Mouse (Mus musculus) hindbrain, embryonic 14.5 days (tissue): ENCODE results near the gene Gcsh. TPM values are rescaled to one million over a fixed set of nuclear protein-coding genes. Genes with fewer than 3 reads are reported as not detected.
A peak's percentile ranks its signal among the peaks of the same experiment; 100 is the strongest.

Source experiments
- ATAC-seq: fragments of 200-750 bp; cut with Nextera tagmentation; 2 replicates; pipeline ENCODE4 v1.8.0; 2017; ENCODE audit warnings: moderate number of reproducible peaks, mild to moderate bottlenecking, moderate TSS enrichment, moderate library complexity; ENCODE audit not compliant: low FRiP score
- DNase-seq: peaks from one replicate; pipeline ENCODE4 v3.0.0-alpha.2; 2015; ENCODE audit warnings: low spot score
- H3K27ac ChIP-seq: fragments of 300-500 bp; sonication (generic); 2 replicates; pipeline ENCODE4 v1.5.1; 2014; ENCODE audit warnings: mild to moderate bottlenecking, moderate library complexity
- H3K27me3 ChIP-seq: fragments of 300-500 bp; sonication (generic); 2 replicates; pipeline ENCODE4 v1.6.1; 2014; ENCODE audit warnings: mild to moderate bottlenecking, low read length, mixed read lengths; ENCODE audit not compliant: control insufficient read depth, insufficient read depth
- H3K36me3 ChIP-seq: fragments of 300-500 bp; sonication (generic); replicated peaks from 2 replicates; pipeline ENCODE4 v1.6.1; 2014; ENCODE audit not compliant: control insufficient read depth, insufficient read depth
- H3K4me1 ChIP-seq: fragments of 300-500 bp; sonication (generic); replicated peaks from 2 replicates; pipeline ENCODE4 v1.6.1; 2014; ENCODE audit warnings: antibody characterized with exemption, low read length, mixed read lengths; ENCODE audit not compliant: control insufficient read depth, insufficient read depth
- H3K4me2 ChIP-seq: fragments of 300-500 bp; sonication (generic); replicated peaks from 2 replicates; pipeline ENCODE4 v1.6.1; 2014; ENCODE audit warnings: mild to moderate bottlenecking, moderate library complexity
- H3K4me3 ChIP-seq: fragments of 300-500 bp; sonication (generic); replicated peaks from 2 replicates; pipeline ENCODE4 v1.5.1; 2014; ENCODE audit warnings: mild to moderate bottlenecking, low read length
- H3K9ac ChIP-seq: fragments of 300-500 bp; sonication (generic); 2 replicates; pipeline ENCODE4 v1.6.1; 2014
- H3K9me3 ChIP-seq: fragments of 300-500 bp; sonication (generic); 2 replicates; pipeline ENCODE4 v1.6.1; 2016; ENCODE audit warnings: low read length; ENCODE audit not compliant: control insufficient read depth
- WGBS: fragments of 180-500 bp; shearing (Covaris S2); extraction: QIAGEN DNeasy Blood & Tissue Kit; methylation state at CpG from one replicate; pipeline ENCODE4 v1.1.7; 2014; 5-methylcytosine and 5-hydroxymethylcytosine counted together
- polyA plus RNA-seq: library from polyadenylated mRNA; unstranded; fragments of >200 nt; fragmentation: Nextera tagmentation; extraction: Ambion mirVana; gene quantifications from 2 replicates; pipeline ENCODE4 v1.2.1, GENCODE M21; 2014

Gcsh gene
- polyA plus RNA-seq, 1 experiment from 2014 or later = 108 TPM

DNA sequence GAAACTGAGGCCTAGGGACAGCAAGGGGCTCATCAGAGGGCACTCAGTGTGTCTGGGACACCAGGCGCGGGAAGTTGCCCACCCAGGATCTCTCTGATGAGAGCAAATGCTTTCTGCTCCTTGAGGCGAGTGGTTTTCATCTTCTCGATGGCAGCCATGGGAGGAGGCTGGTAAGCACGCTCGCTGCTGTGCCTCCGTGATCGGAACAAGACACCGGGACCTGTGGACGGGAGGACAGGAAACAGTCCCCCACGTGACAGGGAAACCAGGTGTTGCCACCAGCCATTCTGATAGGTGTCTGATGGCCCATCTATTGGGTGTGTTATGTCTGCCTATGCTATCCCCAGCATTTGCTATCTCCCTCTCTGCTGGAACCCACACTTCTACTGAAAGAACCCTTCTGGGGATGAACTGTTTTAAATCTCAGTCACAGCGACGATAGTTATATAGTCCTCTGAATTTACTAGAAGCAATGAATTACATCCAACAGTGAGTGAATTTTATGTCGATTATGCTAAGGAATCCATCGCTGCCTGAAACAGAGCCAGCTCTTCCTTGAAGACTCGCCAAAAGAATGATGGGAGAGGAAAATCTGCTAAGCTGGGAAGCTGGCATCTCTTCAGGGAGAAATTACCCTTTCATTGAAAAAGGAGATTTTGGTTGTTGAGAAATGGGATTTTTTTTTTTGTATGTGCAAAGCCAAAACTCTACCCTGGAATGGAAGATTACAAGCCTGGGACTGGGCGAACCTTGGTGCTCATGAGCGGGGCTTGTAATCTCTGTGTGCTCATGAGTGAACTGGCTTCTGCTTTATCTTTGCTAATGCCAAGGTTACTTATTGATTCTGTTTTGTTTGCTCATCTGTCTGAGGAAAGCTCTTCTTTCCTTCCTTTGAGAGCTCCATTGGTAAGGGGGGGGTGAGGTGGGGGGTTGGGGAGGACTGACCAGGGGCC lies 26.3 kb upstream of the Gcsh start:
- Histone ChIP-seq H3K36me3 (no peaks in the 10 kb centered on the region), H3K27me3 (no peaks in the 10 kb centered on the region), H3K4me1 (no peaks in the 10 kb centered on the region), H3K4me3 (no peak overlapping the region), H3K4me2 (no peak overlapping the region), H3K9ac (no peak overlapping the region), H3K9me3 (no peaks in the 10 kb centered on the region), H3K27ac (no peak overlapping the region)
- ATAC-seq = no peak
- no peak for DNase-seq
- WGBS = 87% methylated on average over 18 of the region's 18 CpGs

DNA sequence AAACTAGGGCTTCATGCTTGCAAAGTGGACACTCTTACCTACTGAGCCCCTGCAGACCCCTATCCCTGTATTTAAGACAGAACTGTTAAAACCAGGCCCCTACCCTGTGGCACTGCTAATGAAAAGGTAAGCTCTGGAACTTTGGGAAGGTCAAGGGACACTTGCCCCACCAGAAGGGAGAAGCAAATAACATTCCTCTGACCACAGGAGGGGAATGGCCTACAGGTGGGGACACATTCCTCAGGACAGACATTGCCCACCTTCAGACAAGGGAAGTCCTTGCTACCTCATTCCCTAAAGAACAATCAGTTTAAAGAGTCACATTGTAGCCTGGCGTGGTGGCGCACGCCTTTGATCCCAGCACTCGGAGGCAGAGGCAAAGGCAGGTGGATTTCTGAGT lies 24.6 kb upstream of the Gcsh start:
- no peak for ATAC-seq
- no peaks in the 10 kb centered on the region for H3K9me3 ChIP-seq

DNA sequence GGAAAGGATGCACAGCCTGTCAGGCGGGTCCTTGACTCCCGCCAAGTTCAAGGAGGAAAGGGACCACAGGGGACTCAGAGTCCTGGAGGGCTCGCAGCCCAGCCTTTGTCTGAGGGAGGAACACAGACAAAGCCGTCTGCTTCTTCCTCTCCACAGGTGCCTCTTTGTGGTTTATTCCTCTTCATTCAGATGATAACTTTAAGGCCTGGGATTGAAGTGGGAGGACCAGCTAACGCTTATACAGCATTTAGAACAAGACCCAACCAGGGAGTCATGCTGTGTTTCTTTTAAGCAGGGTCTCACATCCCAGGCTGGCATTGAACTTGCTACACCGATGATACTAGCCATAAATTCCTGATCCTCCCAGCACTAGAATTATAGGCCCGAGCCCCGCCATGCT lies 23.7 kb upstream of the Gcsh start:
- H3K4me3 ChIP-seq = no peak overlapping the region
- H3K27ac ChIP-seq = no peak overlapping the region
- H3K4me1 ChIP-seq = no peaks in the 10 kb centered on the region
- no peak overlapping the region for H3K9ac ChIP-seq
- no peaks in the 10 kb centered on the region for H3K27me3 ChIP-seq
- H3K9me3 ChIP-seq = no peaks in the 10 kb centered on the region
- no peaks in the 10 kb centered on the region for H3K36me3 ChIP-seq
- H3K4me2 ChIP-seq = no peak overlapping the region
- 29% methylated on average over 8 of the region's 8 CpGs for WGBS
- ATAC-seq (no peak), DNase-seq (no peak)

More for the DNA sequence above, 24.6 kb upstream of the Gcsh start:
- DNase-seq = no peak
- no peak overlapping the region for H3K4me2 ChIP-seq
- no peaks in the 10 kb centered on the region for H3K36me3 ChIP-seq
- H3K27me3 ChIP-seq = no peaks in the 10 kb centered on the region
- no peak overlapping the region for H3K4me3 ChIP-seq
- H3K4me1 ChIP-seq = no peaks in the 10 kb centered on the region
- no peak overlapping the region for H3K27ac ChIP-seq
- H3K9ac ChIP-seq = no peak overlapping the region
- WGBS = 90% methylated on average over 4 of the region's 4 CpGs

DNA sequence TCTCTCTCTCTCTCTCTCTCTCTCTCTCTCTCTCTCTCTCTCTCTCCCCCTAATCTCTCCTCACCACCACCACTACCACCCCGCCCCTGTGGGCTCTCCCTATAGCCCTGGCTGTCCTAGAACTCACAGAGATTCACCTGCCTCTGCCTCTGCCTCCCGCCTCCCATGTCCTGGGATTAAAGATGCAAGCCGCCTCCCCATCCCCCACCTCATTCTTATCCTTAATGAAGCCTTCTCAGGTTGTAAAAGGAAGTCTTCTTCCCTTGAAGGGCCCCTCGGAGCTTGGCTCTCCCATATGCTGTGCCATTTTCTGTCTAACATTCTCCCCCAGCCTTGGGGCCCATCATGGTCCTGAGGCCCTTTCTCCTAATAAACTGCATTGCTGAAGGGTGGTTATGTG lies 22.3 kb upstream of the Gcsh start:
- Histone ChIP-seq H3K4me1 (no peaks in the 10 kb centered on the region), H3K36me3 (no peaks in the 10 kb centered on the region), H3K27me3 (no peaks in the 10 kb centered on the region), H3K9me3 (no peaks in the 10 kb centered on the region), H3K9ac (no peak overlapping the region), H3K4me2 (no peak overlapping the region), H3K27ac (no peak overlapping the region), H3K4me3 (no peak overlapping the region)
- WGBS = 68% methylated on average over 4 of the region's 4 CpGs
- DNase-seq (no peak), ATAC-seq (no peak)

DNA sequence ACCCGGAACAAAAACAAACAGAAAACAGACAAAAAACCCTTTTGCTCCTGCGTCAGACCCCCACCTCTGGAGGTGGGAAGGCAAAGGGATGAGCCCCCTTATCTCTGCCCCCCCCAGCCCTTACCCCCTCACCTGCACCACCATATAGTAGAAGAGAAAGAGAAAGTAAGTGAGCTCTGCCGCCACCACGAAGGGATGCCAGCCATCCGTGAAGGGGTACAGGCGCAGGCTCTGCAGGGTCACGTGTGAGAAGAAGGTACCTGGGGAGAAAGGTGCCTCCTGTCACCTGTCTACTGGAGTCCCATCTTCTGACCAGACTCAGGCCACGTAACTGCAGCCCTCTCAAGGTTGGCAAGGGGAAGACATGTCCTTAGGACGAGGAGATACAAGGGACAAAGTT lies 18.0 kb upstream of the Gcsh start:
- ATAC-seq (no peak), DNase-seq (no peak)
- Histone ChIP-seq H3K9ac (no peak overlapping the region), H3K36me3 (no peaks in the 10 kb centered on the region), H3K4me3 (no peak overlapping the region), H3K4me2 (no peak overlapping the region), H3K27ac (no peak overlapping the region), H3K9me3 (no peaks in the 10 kb centered on the region), H3K27me3 (no peaks in the 10 kb centered on the region), H3K4me1 (no peaks in the 10 kb centered on the region)
- WGBS = 89% methylated on average over 9 of the region's 9 CpGs

DNA sequence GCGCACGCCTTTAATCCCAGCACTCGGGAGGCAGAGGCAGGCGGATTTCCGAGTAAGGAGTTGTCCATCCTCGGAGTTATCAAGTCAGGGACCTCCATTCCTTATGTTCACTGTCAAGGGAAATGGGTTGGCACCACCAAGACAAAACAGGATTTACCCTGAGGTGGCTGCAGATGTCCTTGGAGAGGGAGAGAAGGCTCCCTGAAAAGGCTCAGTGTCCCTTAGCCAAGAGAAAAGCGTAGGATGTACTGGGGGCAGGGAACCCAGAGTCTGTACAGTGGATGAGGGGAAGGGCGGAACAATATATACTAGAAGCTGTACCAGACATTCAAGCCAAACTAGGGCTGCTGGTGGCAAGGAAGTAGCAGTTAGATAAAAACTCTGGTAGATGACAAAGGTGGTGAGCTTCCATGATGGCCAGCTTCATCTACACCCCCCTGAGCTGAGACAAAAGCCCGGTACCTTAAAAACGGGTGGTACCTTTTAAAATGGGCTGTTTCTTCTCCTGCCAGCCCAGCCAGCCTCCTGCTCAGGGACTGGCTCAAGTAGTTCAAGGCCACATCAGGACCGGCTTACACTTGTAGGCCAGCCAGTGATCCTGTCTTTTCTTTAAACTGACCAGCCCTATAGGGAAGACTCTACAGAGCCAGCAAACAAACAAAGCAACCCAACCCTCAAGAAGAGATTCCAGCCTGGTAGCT lies 829 bp upstream of the Gcsh start:
- H3K9ac ChIP-seq = 0 out of 2 replicates have a peak overlapping the region, but pooled peaks have one; percentile 28
- peaks cover 12% of the 10 kb centered on the region; the same call in 1 of the 2 replicates for H3K4me1 ChIP-seq
- peak overlapping the region; percentile 62 for H3K4me3 ChIP-seq
- H3K9me3 ChIP-seq = no peaks in the 10 kb centered on the region
- ATAC-seq (no peak), DNase-seq (no peak)
- peak overlapping the region; percentile 89 for H3K4me2 ChIP-seq
- H3K36me3 ChIP-seq = no peaks in the 10 kb centered on the region
- no peak overlapping the region for H3K27ac ChIP-seq
- WGBS = 69% methylated on average over 11 of the region's 11 CpGs
- no peaks in the 10 kb centered on the region for H3K27me3 ChIP-seq

DNA sequence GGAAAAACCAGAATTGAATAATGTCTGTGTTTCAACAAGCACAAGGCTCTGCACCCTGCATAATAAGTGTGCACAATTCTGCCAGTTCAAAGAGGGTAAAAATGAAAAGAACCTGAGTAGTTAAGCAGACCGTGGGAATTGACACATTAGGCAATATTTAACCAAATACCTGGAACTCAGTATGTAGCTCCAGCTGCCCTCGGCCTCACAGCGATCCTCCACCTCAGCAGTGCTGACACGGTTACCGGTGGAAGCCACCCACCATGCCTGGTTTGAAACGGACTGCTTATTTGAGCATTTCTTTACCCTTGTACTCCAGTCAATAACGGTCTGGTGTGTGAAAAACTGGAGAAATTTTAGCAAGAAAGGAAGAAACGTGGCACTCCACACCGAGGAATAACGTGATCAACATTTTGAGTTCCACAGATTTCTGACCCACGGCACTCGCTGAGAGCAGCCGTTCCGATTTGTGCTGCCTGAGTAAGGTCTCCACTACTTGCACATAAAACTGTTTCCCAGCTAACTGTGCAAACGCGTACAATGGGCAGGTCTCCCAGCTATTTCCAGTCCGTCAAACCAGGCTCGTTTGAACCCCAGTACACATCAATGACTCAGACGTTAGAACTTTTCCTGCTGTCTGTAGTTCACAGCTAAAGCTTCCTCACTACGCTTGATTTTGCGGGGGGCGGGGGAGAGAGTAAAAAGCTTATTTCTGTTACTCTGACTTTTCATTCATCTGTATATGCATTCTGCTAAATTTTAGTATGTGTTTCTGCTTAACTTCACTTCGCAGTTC lies 963 bp downstream of the Gcsh start:
- ATAC-seq = no peak
- Histone ChIP-seq H3K27me3 (no peaks in the 10 kb centered on the region), H3K4me1 (peaks cover 12% of the 10 kb centered on the region; the same call in 1 of the 2 replicates), H3K9ac (peak overlapping the region; percentile 53; the same call in 1 of the 2 replicates), H3K9me3 (no peaks in the 10 kb centered on the region), H3K36me3 (no peaks in the 10 kb centered on the region), H3K4me2 (peak overlapping the region; percentile 89), H3K4me3 (peak overlapping the region; percentile 62), H3K27ac (no peak overlapping the region)
- 11% methylated on average over 23 of the region's 23 CpGs for WGBS
- DNase-seq = no peak

DNA sequence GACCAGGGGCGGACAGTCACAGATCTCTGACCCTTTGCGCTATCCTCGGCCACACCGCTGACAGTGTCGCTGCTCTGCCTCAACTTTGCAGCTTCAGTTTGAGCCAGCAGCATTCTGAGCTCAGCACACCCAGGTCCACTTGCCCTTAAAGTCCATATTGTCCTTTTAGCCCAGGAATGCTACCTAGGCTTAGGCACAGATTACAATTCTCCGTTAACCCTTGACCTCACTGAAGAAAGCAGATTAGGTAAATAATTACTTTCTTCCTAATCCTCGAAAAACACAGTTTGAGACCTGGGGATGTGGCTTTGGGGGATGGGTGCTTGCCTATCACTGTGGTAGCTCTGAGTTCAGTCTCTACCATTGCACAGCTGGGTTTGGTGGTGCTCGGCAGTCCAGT lies 2.1 kb downstream of the Gcsh start:
- DNase-seq (no peak), ATAC-seq (no peak)
- H3K4me1 ChIP-seq = peaks cover 12% of the 10 kb centered on the region; the same call in 1 of the 2 replicates
- WGBS = 89% methylated on average over 8 of the region's 8 CpGs
- H3K27ac ChIP-seq = no peak overlapping the region
- H3K27me3 ChIP-seq = no peaks in the 10 kb centered on the region
- no peak overlapping the region for H3K4me2 ChIP-seq
- H3K9me3 ChIP-seq = no peaks in the 10 kb centered on the region
- peaks cover 9% of the 10 kb centered on the region; the same call in 1 of the 2 replicates for H3K36me3 ChIP-seq
- H3K4me3 ChIP-seq = no peak overlapping the region
- H3K9ac ChIP-seq = no peak overlapping the region

DNA sequence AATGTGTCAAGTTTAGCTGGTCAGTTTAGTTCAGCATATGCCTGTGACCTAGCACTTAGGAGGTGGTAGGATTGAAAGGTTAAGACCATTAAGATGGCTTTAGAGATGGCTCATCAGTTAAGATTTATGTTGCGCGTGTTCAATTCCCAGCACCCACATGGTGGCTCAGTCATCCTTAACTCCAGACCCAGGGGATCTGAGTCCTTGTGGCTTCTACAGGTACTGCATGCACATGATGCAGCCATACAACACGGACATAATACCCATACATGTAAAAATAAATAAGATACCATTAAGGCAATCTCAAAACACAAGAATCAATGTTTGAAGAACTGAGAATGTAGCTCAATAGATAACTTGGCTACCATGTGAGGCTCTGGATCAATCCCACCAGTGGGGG lies 3.5 kb downstream of the Gcsh start:
- DNase-seq (no peak), ATAC-seq (no peak)
- Histone ChIP-seq H3K36me3 (peaks cover 10% of the 10 kb centered on the region; the same call in 1 of the 2 replicates), H3K9me3 (no peaks in the 10 kb centered on the region), H3K4me2 (no peak overlapping the region), H3K4me1 (peaks cover 12% of the 10 kb centered on the region; the same call in 1 of the 2 replicates), H3K27ac (no peak overlapping the region), H3K4me3 (no peak overlapping the region), H3K27me3 (no peaks in the 10 kb centered on the region), H3K9ac (no peak overlapping the region)
- WGBS = 95% methylated on average over 3 of the region's 3 CpGs
